Mouse (Mus musculus) stomach, postnatal 0 days (tissue): ENCODE results near the gene Stard13.

ENCODE experiments used
- CTCF ChIP-seq: IDR thresholded peaks from 2 replicates; pipeline ENCODE4 v1.5.1; 2016; ENCODE audit warnings: antibody characterized with exemption, low read depth, mild to moderate bottlenecking, moderate library complexity
- EP300 ChIP-seq: optimal IDR thresholded peaks from 2 replicates; pipeline ENCODE3; 2016; ENCODE audit warnings: antibody characterized with exemption

DNA sequence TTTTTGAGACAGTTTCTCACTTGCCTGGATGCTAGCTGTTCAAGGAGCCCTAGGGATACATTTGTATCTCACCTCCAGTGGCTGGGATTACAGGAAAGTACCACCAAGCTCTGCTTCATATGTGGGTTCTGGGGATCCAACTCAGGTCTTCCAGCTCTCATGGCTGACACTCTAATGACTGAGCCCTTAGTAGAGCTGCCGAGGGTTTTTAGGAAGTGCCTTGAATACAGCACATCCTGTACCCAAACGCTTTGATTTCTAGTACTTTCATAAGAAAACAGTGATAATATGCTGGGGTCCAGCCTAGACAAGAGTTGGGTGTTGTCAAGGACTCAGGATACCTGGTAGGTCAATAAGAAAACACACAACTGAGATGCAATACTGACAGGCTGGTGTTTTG, 23.6 kb downstream of the Stard13 start:
- TF ChIP-seq CTCF: no peak
- no peak for TF ChIP-seq EP300
